Mouse (Mus musculus): ENCODE data around the gene Prkx.

Prkx gene

GRCm38 (mm10) chrX:77796238-77796835, at the start of gene Prkx:
TSS of gene Prkx (minus strand) at chrX:77796278.
- WGBS, result 9% methylated on average over 19 of the region's 19 CpGs

DNA sequence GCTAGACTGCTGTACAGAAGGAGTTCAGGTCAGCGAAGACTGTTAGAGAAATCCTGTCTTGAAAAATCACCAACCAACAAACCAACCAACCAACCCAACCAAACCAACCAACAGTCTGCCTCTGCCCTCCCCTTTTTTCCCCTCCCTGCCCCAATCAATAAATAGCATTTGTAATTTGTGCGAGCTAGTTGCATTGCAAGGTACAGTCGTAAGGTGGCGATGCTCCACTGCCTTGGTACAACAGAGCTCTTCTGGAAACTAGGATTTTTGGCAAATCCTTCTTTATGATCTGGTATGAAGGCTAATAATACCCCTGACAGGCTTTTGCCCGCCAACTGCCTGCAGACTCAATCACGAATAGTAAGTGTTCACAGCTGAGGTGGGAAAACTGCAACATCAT, 16.0 kb upstream of the Prkx start:
- 37% methylated on average over 6 of the region's 6 CpGs for WGBS

DNA sequence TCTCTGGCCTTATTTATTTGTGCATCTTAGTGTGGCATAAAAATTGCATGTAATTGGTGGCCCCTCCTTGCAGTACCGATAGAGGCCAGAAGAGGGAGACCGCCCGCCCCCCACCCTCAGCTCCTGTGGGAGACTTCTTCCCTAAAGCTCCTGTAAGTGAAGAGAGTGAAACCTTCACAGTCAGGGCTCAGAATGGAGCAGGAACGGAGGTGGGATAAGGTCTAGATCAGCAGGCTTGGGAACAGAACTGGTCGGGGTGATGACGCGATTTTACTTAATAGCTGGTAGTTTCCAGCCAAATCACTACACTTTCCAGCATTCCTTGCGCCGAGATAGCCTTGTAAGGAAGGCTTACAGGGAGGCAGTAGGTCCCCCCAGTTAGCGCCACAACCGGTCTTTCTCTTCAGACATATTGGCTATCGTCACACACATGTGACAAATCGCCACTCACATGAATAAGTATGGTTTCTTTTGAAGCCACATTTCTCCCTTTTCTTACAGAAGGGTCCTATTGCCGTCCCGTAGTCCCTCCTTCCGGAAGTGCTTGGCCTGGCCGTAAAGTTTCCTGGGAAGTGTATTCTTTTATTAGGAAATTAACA, 14.6 kb upstream of the Prkx start:
- WGBS, result 13% methylated on average over 17 of the region's 17 CpGs

- 12% methylated on average over 2 of the region's 2 CpGs for WGBS
Observed at GRCm38 (mm10) chrX:77808602-77809001, 12.5 kb upstream of the Prkx start.

DNA sequence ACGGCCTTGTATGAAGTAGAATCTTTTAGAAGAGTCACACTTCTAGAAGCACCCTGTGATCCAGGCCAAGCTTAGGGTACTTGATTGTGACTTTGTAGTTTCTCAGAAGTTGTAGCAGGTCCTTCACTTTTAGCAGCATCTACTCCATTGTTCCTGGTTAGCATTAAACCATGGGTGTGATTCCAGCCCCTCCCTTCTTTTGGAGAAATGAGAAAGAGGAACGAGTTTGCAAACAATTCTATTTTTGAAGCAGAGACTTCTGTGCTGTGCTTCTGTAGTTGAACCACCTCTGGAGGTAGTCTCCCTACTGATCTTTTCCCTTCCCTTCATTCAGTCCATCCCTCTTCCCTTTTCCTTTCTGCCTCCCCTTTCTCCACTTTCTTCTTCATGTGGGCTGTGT, 6.2 kb upstream of the Prkx start:
- 79% methylated on average over 2 of the region's 2 CpGs for WGBS

DNA sequence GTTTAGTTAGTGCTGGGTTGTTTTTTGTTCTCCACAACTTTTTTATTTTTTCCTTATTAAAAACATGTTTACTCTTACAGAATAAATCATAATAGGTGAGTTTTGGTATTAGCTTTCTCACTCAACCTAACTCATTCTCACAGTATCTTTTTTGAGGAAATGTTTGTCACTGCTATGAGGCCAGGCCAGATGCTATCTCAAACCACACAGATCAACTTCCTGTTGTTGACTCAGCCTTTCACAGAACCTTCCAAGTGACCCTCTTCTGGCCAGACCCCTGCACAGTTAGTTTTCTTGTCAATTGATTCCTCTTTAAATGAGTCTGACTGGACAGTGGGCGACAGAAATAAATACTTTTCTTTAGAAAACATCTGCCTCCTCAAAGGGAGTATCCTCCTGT, 5.5 kb upstream of the Prkx start:
- WGBS, result 58% methylated on average over 1 of the region's 1 CpGs

GRCm38 (mm10) chrX:77799554-77799953, 3.5 kb upstream of the Prkx start:
- 90% methylated on average over 3 of the region's 3 CpGs for WGBS

- 79% methylated on average over 1 of the region's 1 CpGs for WGBS
Observed at GRCm38 (mm10) chrX:77796916-77797315, 838 bp upstream of the Prkx start.

DNA sequence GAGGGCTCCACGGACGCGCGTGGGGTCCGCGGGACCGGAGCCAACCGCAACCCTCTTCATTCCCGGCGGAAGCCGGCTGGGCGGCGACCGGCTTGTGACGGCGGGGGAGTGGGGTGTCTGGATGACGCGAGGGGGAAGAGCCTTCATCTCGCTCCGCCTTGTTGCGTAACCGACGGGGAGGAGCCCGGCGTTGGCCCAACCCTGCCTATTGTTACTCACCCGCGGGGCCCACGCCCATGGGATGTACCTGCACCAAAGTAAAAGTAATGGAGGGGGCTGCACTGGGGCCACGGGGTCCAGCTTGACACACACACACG, 262 bp downstream of the Prkx start:
- 2% methylated on average over 21 of the region's 30 CpGs for WGBS

GRCm38 (mm10) chrX:77794962-77795857, 868 bp downstream of the Prkx start:
- WGBS, result 4% methylated on average over 60 of the region's 61 CpGs

GRCm38 (mm10) chrX:77788675-77789074, 7.4 kb downstream of the Prkx start:
- WGBS, result 42% methylated on average over 3 of the region's 3 CpGs

DNA sequence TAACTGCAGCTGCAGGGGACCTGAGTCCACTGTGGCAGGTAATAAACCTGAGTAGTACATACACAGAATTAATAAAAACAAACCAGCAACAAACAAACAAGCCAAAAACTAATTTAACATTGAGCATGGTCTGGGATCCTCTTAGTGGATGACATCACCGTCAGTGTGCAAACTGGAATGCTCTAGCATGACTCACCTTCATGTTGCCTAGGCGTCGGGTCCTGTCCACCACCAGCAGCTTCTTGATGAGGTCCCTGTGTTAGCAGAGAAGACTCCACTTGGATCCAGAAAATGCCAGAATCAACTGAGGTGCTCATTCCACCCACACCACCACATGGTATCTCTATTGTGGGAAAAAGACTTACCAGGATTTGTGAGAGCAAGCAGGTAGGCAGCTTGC, 30.9 kb downstream of the Prkx start:
- 63% methylated on average over 3 of the region's 3 CpGs for WGBS

DNA sequence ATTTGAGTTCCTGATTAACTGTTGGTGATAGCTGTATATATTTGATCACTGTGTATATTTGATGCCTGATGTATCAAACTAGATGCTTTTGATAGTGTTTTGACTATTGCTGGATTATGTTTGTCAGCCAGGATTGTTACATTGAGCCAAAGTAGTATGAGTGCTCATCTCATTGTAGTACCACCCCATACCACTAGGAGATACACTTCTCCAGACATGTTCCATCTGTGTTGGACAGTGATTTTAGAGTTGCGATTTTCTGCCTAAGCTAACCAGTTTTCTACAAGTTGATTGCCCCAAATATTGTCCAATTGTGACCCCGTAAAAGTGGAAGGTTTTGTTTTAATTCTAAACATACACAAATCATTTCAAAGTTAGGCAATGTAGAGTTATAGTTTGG, 51.8 kb downstream of the Prkx start:
- WGBS, result 76% methylated on average over 2 of the region's 2 CpGs

- 8% methylated on average over 1 of the region's 1 CpGs for whole genome bisulfite sequencing
Observed at GRCm38 (mm10) chrX:77741383-77741782, 54.7 kb downstream of the Prkx start.

DNA sequence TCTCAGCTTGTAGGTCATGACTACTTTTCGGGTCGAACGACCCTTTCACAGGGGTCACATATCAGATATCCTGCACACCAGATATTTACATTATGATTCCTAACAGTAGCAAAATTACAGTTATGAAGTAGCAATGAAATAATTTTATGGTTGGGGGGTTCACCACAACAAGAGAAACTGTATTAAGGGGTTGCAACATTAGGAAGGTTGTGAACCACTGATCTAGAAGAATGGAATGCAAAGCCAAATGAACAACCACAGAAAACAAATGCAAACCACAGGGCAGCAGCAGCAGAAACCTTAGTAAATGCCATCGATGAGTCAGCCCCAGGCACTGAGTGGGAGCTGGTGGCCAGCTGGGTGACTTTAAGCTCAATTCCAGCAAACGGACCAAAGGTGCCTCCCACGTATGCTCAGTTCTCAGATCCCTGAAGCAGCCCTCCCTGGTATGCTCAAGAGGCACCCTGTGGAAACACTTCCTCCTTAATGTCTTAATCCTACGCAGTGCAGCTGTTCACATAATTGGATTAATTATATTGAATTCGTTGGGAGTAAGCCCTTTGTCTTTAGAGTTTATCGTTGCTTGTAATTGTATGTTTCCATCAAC, 62.0 kb downstream of the Prkx start:
- 62% methylated on average over 9 of the region's 9 CpGs for WGBS

DNA sequence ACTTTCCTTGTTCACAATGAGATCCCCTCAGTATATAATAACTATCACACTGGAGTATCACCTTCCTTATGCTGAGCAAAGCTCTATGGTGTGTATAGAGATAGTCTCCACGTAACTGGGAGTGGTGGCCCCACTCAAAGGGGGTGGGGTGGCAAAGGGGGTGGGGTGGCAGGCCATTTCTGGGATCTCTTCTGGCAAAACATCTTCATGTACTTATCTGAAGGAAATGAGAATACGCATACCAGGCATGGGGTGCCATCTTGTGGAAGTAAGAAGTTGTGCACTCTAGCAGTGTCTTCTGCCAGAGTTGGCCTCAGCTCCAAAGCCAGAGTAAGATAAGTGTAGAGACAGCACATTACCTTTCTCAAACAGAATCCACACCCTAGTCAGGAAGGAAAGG, 75.8 kb downstream of the Prkx start:
- 12% methylated on average over 2 of the region's 2 CpGs for WGBS
